Mouse (Mus musculus): ENCODE measurements around the gene Fam117a. TPM values are rescaled to one million over a fixed set of nuclear protein-coding genes. Genes with fewer than 3 reads are reported as not detected.

The Fam117a gene
- total RNA-seq, 1 experiment, result 26.2 TPM

DNA sequence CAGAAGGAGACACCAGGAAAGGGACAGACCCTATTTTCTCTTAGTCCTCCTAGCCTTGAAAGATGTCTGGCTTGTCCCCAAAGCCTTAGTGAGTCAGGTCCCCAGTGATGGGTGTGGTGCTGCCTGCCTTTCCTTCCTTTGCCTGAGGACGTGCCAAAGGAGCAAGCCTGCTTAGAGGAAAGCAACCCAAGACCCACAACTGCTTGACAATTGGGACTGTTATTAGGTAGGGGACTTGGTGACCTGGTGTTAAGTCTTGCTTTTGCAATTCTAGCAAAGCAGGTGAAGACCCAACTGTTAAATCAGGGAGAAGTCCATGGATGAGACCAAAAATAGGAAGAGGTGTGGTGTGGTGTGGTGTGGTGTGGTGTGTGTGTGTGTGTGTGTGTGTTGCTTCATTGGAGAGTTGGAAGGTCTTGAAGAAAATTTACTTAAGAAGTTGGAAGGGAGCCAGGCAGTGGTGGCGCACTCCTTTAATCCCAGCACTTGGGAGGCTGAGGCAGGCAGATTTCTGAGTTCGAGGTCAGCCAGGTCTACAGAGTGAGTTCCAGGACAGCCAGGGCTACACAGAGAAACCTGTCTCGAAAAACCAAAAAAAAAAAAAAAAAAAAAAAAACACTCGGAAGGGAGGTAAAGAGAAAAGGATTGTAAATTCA, 46.6 kb downstream of the Fam117a start:
- no peak for DNase-seq (ENCODE audit: low read depth, low spot score)
- Histone ChIP-seq H3K4me3 (ENCODE audit: insufficient read depth in 1 of 2, low read depth in 1 of 2, low read length in 2 of 2, poor library complexity in 1 of 2, severe bottlenecking in 1 of 2) (no peak overlapping the region), H3K27ac (ENCODE audit: insufficient read depth, low read depth, low read length, poor library complexity, severe bottlenecking) (no peak overlapping the region), H3K36me3 (ENCODE audit: control insufficient read depth, insufficient read depth, low read length, poor library complexity, severe bottlenecking) (peaks cover 33% of the 10 kb centered on the region), H3K9ac (ENCODE audit: insufficient read depth, low read depth, low read length, poor library complexity, severe bottlenecking) (no peak overlapping the region), H3K9me3 (ENCODE audit: control insufficient read depth, insufficient read depth, low read depth, low read length) (no peaks in the 10 kb centered on the region), H3K4me1 (ENCODE audit: control insufficient read depth in 2 of 2, insufficient read depth in 2 of 2, low read length in 2 of 2, poor library complexity in 1 of 2) (no peaks in the 10 kb centered on the region)
- in situ Hi-C loops (cut with MboI; ENCODE audit: low sequenced_read_pairs in 2 of 2, unreplicated experiment in 2 of 2), result no loop called here
- no peak for TF ChIP-seq ZNF384 (IDR thresholded peaks at IDR 0.05; ENCODE audit: low read depth, low read length)
- TF ChIP-seq CHD2 (IDR thresholded peaks at IDR 0.05; ENCODE audit: low read depth, low read length), result no peak
- no peak for TF ChIP-seq HCFC1 (IDR thresholded peaks at IDR 0.05; ENCODE audit: borderline replicate concordance, insufficient read depth, low read length)
- TF ChIP-seq ZC3H11A (IDR thresholded peaks at IDR 0.05; ENCODE audit: borderline replicate concordance, low read depth, low read length), result no peak
- no peak for TF ChIP-seq MAFK (IDR thresholded peaks at IDR 0.05; ENCODE audit: insufficient read depth, low read depth, low read length)

DNA sequence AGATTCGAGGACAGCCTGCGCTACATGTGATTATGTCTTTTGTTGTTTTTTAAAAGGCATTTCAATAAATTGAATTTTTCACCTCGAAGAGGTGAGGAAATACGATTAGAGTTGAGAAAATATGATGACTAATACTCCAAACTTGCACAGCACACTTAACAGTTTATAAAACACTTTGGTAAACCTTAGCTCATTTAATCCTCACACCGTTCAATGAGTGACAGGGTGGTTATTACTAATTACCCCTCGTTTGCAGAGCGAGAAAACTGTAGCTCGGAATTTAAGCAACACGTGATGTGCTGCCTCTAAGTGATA, 47.1 kb downstream of the Fam117a start:
- in situ Hi-C loops (cut with MboI; ENCODE audit: low sequenced_read_pairs in 2 of 2, unreplicated experiment in 2 of 2), result no loop called here
- H3K36me3 ChIP-seq (ENCODE audit: control insufficient read depth, insufficient read depth, low read length, poor library complexity, severe bottlenecking), result peaks cover 31% of the 10 kb centered on the region

DNA sequence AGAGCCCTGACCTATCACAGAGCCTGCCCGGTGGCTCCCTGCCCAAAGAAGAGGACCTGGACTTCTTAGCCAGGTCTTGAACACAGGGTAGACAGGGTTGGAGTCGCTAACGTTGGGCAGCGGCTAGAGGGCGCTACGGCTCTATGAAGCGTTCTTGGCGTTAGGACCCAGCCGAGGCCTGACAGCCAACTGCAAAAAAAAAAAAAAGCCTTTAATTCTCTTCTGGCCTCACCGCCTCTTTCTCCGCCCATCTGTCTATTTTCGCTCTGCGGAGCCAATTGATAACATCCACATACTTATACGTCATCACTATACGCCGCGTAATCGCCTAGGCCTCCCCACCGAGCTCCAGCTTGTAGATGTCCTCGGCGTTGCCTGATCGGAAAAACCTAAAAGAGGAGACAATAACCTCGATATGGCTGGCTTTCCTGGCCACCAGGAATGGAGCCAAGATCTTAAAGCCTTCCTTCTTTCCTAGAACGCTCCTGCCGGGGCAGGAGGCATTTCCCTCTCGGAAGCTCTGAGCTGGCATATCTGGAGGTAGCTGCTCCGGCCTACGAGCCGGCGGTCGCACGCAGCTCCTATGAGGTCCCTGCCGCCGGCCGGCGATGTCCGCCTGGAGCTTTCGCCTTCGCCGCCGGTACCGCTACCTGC, 47.6 kb downstream of the Fam117a start, which contains the start of gene Slc35b1:
Slc35b1 (plus strand) TSS at position 374 of the 654 bp plus-strand sequence.
- in situ Hi-C loops (cut with MboI; ENCODE audit: low sequenced_read_pairs in 2 of 2, unreplicated experiment in 2 of 2), result no loop called here
- Histone ChIP-seq H3K9me3 (ENCODE audit: control insufficient read depth, insufficient read depth, low read depth, low read length) (no peaks in the 10 kb centered on the region), H3K36me3 (ENCODE audit: control insufficient read depth, insufficient read depth, low read length, poor library complexity, severe bottlenecking) (peaks cover 35% of the 10 kb centered on the region), H3K27ac (ENCODE audit: insufficient read depth, low read depth, low read length, poor library complexity, severe bottlenecking) (peak within 1 kb of the TSS; percentile 88), H3K4me3 (ENCODE audit: insufficient read depth in 1 of 2, low read depth in 1 of 2, low read length in 2 of 2, poor library complexity in 1 of 2, severe bottlenecking in 1 of 2) (peak within 1 kb of the TSS; percentile 57 to 85), H3K4me1 (ENCODE audit: control insufficient read depth in 2 of 2, insufficient read depth in 2 of 2, low read length in 2 of 2, poor library complexity in 1 of 2) (no peaks in the 10 kb centered on the region), H3K9ac (ENCODE audit: insufficient read depth, low read depth, low read length, poor library complexity, severe bottlenecking) (peak within 1 kb of the TSS; percentile 97)
- peak; percentile 99 for DNase-seq (ENCODE audit: low read depth, low spot score)
- no peak for TF ChIP-seq CHD2 (IDR thresholded peaks at IDR 0.05; ENCODE audit: low read depth, low read length)
- TF ChIP-seq MAFK (IDR thresholded peaks at IDR 0.05; ENCODE audit: insufficient read depth, low read depth, low read length), result 0 out of 2 replicates have a peak, but pooled peaks have one; percentile 40
- TF ChIP-seq ZC3H11A (IDR thresholded peaks at IDR 0.05; ENCODE audit: borderline replicate concordance, low read depth, low read length), result peak; percentile 74; the same call in 1 of the 2 replicates
- peak; percentile 80 for TF ChIP-seq HCFC1 (IDR thresholded peaks at IDR 0.05; ENCODE audit: borderline replicate concordance, insufficient read depth, low read length)
- peak; percentile 100 for TF ChIP-seq ZNF384 (IDR thresholded peaks at IDR 0.05; ENCODE audit: low read depth, low read length)

More for the DNA sequence above, 47.1 kb downstream of the Fam117a start:
- H3K27ac ChIP-seq (ENCODE audit: insufficient read depth, low read depth, low read length, poor library complexity, severe bottlenecking), result no peak overlapping the region
- no peak for DNase-seq (ENCODE audit: low read depth, low spot score)
- TF ChIP-seq ZNF384 (IDR thresholded peaks at IDR 0.05; ENCODE audit: low read depth, low read length) (no peak), ZC3H11A (IDR thresholded peaks at IDR 0.05; ENCODE audit: borderline replicate concordance, low read depth, low read length) (no peak), MAFK (IDR thresholded peaks at IDR 0.05; ENCODE audit: insufficient read depth, low read depth, low read length) (no peak), CHD2 (IDR thresholded peaks at IDR 0.05; ENCODE audit: low read depth, low read length) (no peak), HCFC1 (IDR thresholded peaks at IDR 0.05; ENCODE audit: borderline replicate concordance, insufficient read depth, low read length) (no peak)
- H3K9ac ChIP-seq (ENCODE audit: insufficient read depth, low read depth, low read length, poor library complexity, severe bottlenecking), result no peak overlapping the region
- peak overlapping the region in 1 of 2 experiments; percentile 15; a peak in 2 of 4 replicates for H3K4me3 ChIP-seq (ENCODE audit: insufficient read depth in 1 of 2, low read depth in 1 of 2, low read length in 2 of 2, poor library complexity in 1 of 2, severe bottlenecking in 1 of 2)
- no peaks in the 10 kb centered on the region for H3K9me3 ChIP-seq (ENCODE audit: control insufficient read depth, insufficient read depth, low read depth, low read length)
- no peaks in the 10 kb centered on the region for H3K4me1 ChIP-seq (ENCODE audit: control insufficient read depth in 2 of 2, insufficient read depth in 2 of 2, low read length in 2 of 2, poor library complexity in 1 of 2)

DNA sequence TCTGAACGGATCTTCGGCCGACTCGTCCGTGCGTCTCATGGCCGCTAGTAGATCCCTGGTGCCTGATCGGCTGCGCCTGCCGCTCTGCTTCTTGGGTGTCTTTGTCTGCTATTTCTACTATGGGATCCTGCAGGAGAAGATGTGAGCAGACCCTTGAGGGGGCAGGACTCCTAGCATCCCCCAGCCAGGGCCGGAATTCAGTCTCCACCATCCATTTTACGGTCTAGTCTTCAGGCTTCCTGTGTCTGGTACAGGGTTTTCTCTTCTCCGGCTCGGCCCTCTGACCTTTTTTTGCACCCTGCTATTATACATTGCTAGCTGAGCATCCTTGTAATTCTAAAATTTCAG, 48.1 kb downstream of the Fam117a start:
- Histone ChIP-seq H3K9me3 (ENCODE audit: control insufficient read depth, insufficient read depth, low read depth, low read length) (no peaks in the 10 kb centered on the region), H3K9ac (ENCODE audit: insufficient read depth, low read depth, low read length, poor library complexity, severe bottlenecking) (peak overlapping the region; percentile 97), H3K36me3 (ENCODE audit: control insufficient read depth, insufficient read depth, low read length, poor library complexity, severe bottlenecking) (peaks cover 38% of the 10 kb centered on the region), H3K4me1 (ENCODE audit: control insufficient read depth in 2 of 2, insufficient read depth in 2 of 2, low read length in 2 of 2, poor library complexity in 1 of 2) (no peaks in the 10 kb centered on the region), H3K4me3 (ENCODE audit: insufficient read depth in 1 of 2, low read depth in 1 of 2, low read length in 2 of 2, poor library complexity in 1 of 2, severe bottlenecking in 1 of 2) (peak overlapping the region; percentile 57 to 85), H3K27ac (ENCODE audit: insufficient read depth, low read depth, low read length, poor library complexity, severe bottlenecking) (0 out of 2 replicates have a peak overlapping the region, but pooled peaks have one; percentile 16)
- in situ Hi-C loops (cut with MboI; ENCODE audit: low sequenced_read_pairs in 2 of 2, unreplicated experiment in 2 of 2), result loop anchor here in 1 of 2 experiments (5.0 kb wide), 1 partner anchor 137 kb away; no protein-coding TSS in a partner anchor
- no peak for DNase-seq (ENCODE audit: low read depth, low spot score)
- TF ChIP-seq HCFC1 (IDR thresholded peaks at IDR 0.05; ENCODE audit: borderline replicate concordance, insufficient read depth, low read length) (no peak), MAFK (IDR thresholded peaks at IDR 0.05; ENCODE audit: insufficient read depth, low read depth, low read length) (no peak), CHD2 (IDR thresholded peaks at IDR 0.05; ENCODE audit: low read depth, low read length) (no peak), ZC3H11A (IDR thresholded peaks at IDR 0.05; ENCODE audit: borderline replicate concordance, low read depth, low read length) (no peak), ZNF384 (IDR thresholded peaks at IDR 0.05; ENCODE audit: low read depth, low read length) (no peak)

Data from ES-E14 (cell line).